Mouse (Mus musculus) MEL (cell line): Measurements from ENCODE around the gene Vwa8. TPM values are rescaled to one million over a fixed set of nuclear protein-coding genes. Genes with fewer than 3 reads are reported as not detected.

Experiments used
- DNase-seq: peaks from one replicate; pipeline ENCODE4 v3.0.0; 2011; ENCODE audit warnings: low read depth, low spot score
- H3K27ac ChIP-seq: 2 replicates; pipeline ENCODE4 v1.5.1; 2012; ENCODE audit warnings: low read depth, mild to moderate bottlenecking, control low read depth, low read length, moderate library complexity; ENCODE audit not compliant: control insufficient read depth
- H3K27me3 ChIP-seq, 2 experiments: fragments of 150-350 bp in 1 of 2; sonication (generic) in 1 of 2; 2 replicates each; pipeline ENCODE4 v1.6.1; 2012; ENCODE audit warnings: low read length in 2 of 2, mild to moderate bottlenecking in 2 of 2, improper control_type of control experiment in 1 of 2, moderate library complexity in 1 of 2; ENCODE audit not compliant: insufficient read depth in 2 of 2, control insufficient read depth in 1 of 2
- H3K36me3 ChIP-seq, 2 experiments: 2 replicates each; pipeline ENCODE4 v1.6.1; 2012 to 2014; ENCODE audit warnings: low read length in 2 of 2, improper control_type of control experiment in 1 of 2, inconsistent platforms in 1 of 2, mild to moderate bottlenecking in 1 of 2; ENCODE audit not compliant: insufficient read depth in 2 of 2, control insufficient read depth in 1 of 2
- H3K4me1 ChIP-seq, 2 experiments: fragments of 150-350 bp in 1 of 2; sonication (generic) in 1 of 2; 2 replicates each; pipeline ENCODE4 v1.6.1; 2012; ENCODE audit warnings: low read length in 2 of 2, improper control_type of control experiment in 1 of 2, mild to moderate bottlenecking in 1 of 2; ENCODE audit not compliant: insufficient read depth in 2 of 2, control insufficient read depth in 1 of 2
- H3K4me3 ChIP-seq, 2 experiments: fragments of 150-350 bp in 1 of 2; sonication (generic) in 1 of 2; 2 replicates each; pipeline ENCODE4 v1.5.1; 2012; ENCODE audit warnings: low read depth in 2 of 2, low read length in 2 of 2, mild to moderate bottlenecking in 2 of 2, moderate library complexity in 2 of 2, control low read depth in 1 of 2, improper control_type of control experiment in 1 of 2; ENCODE audit not compliant: control insufficient read depth in 1 of 2, insufficient read depth in 1 of 2
- H3K79me2 ChIP-seq: 2 replicates; pipeline ENCODE4 v1.6.1; 2012; ENCODE audit warnings: mild to moderate bottlenecking, low read length, moderate library complexity; ENCODE audit not compliant: control insufficient read depth, poor library complexity, insufficient read depth
- H3K9ac ChIP-seq: 2 replicates; pipeline ENCODE4 v1.6.1; 2012; ENCODE audit warnings: low read depth, mild to moderate bottlenecking, control low read depth, low read length, moderate library complexity; ENCODE audit not compliant: control insufficient read depth, poor library complexity, severe bottlenecking
- H3K9me3 ChIP-seq: fragments of 150-350 bp; sonication (generic); replicated peaks from 2 replicates; pipeline ENCODE4 v1.6.1; 2012; ENCODE audit warnings: mild to moderate bottlenecking, low read length, improper control_type of control experiment, moderate library complexity; ENCODE audit not compliant: insufficient read depth
- CHD2 ChIP-seq: IDR thresholded peaks from 2 replicates; pipeline ENCODE4 v1.6.1; 2011; ENCODE audit warnings: low read length, improper control_type of control experiment
- CTCF ChIP-seq, 3 experiments: IDR thresholded peaks in 2 of 3; conservative IDR thresholded peaks in 1 of 3; 2 replicates each; pipeline ENCODE4 v1.5.1; 2011 to 2012; ENCODE audit warnings: low read length in 3 of 3, low read depth in 2 of 3, mild to moderate bottlenecking in 2 of 3, improper control_type of control experiment in 1 of 3, inconsistent platforms in 1 of 3, mixed read lengths in 1 of 3, moderate library complexity in 1 of 3; ENCODE audit not compliant: control insufficient read depth in 1 of 3, insufficient read depth in 1 of 3, poor library complexity in 1 of 3, severe bottlenecking in 1 of 3
- EP300 ChIP-seq, 2 experiments: IDR thresholded peaks; 2 replicates each; pipeline ENCODE4 v1.6.1; 2011; ENCODE audit warnings: improper control_type of control experiment in 2 of 2, low read length in 2 of 2, low read depth in 1 of 2, mild to moderate bottlenecking in 1 of 2
- GABPA ChIP-seq: IDR thresholded peaks from 2 replicates; pipeline ENCODE4 v1.6.1; 2012; ENCODE audit warnings: low read depth, mild to moderate bottlenecking, inconsistent platforms, low read length, improper control_type of control experiment, moderate library complexity
- JUND ChIP-seq: IDR thresholded peaks from 2 replicates; pipeline ENCODE4 v1.6.1; 2011; ENCODE audit warnings: low read depth, mild to moderate bottlenecking, improper control_type of control experiment, low read length
- MAX ChIP-seq: IDR thresholded peaks from 2 replicates; pipeline ENCODE4 v1.6.1; 2011; ENCODE audit warnings: low read length, improper control_type of control experiment
- MXI1 ChIP-seq: IDR thresholded peaks from 2 replicates; pipeline ENCODE4 v1.6.1; 2011; ENCODE audit warnings: mild to moderate bottlenecking, low read depth, low read length, improper control_type of control experiment
- MYC ChIP-seq: IDR thresholded peaks from 2 replicates; pipeline ENCODE4 v1.6.1; 2011; ENCODE audit warnings: low read depth, mild to moderate bottlenecking, low read length, improper control_type of control experiment, moderate library complexity
- NELFE ChIP-seq: IDR thresholded peaks from 2 replicates; pipeline ENCODE4 v1.6.1; 2011; ENCODE audit warnings: low read depth, low read length, improper control_type of control experiment
- POLR2AphosphoS5 ChIP-seq: IDR thresholded peaks from 2 replicates; pipeline ENCODE4 v1.6.1; 2012; ENCODE audit warnings: low read depth, borderline replicate concordance, mild to moderate bottlenecking, inconsistent platforms, low read length, moderate library complexity, mixed read lengths
- RAD21 ChIP-seq: IDR thresholded peaks from 2 replicates; pipeline ENCODE4 v1.6.1; 2011; ENCODE audit warnings: mild to moderate bottlenecking, low read depth, low read length, improper control_type of control experiment
- RCOR1 ChIP-seq: IDR thresholded peaks from 2 replicates; pipeline ENCODE4 v1.6.1; 2012; ENCODE audit warnings: low read depth, mild to moderate bottlenecking, inconsistent platforms, low read length, improper control_type of control experiment
- TAL1 ChIP-seq: IDR thresholded peaks from 2 replicates; pipeline ENCODE4 v1.6.1; 2012; ENCODE audit warnings: mild to moderate bottlenecking, inconsistent platforms, low read length, moderate library complexity, mixed read lengths
- USF1 ChIP-seq: IDR thresholded peaks from 2 replicates; pipeline ENCODE4 v1.6.1; 2014; ENCODE audit warnings: low read depth, mild to moderate bottlenecking, inconsistent platforms, low read length, improper control_type of control experiment, moderate library complexity
- USF2 ChIP-seq, 2 experiments: IDR thresholded peaks; 2 replicates each; pipeline ENCODE4 v1.6.1; 2011 to 2012; ENCODE audit warnings: improper control_type of control experiment in 2 of 2, low read length in 2 of 2, borderline replicate concordance in 1 of 2, inconsistent platforms in 1 of 2, low read depth in 1 of 2, mild to moderate bottlenecking in 1 of 2; ENCODE audit not compliant: insufficient read depth in 1 of 2
- ZNF384 ChIP-seq: IDR thresholded peaks from 2 replicates; pipeline ENCODE4 v1.6.1; 2012; ENCODE audit warnings: low read depth, mild to moderate bottlenecking, inconsistent platforms, low read length, improper control_type of control experiment
- polyA plus RNA-seq, 2 experiments: library from polyadenylated mRNA; stranded (reverse) in 1 of 2; unstranded in 1 of 2; fragments of >175 nt in 1 of 2; fragments of >200 nt in 1 of 2; gene quantifications; 2 replicates each; pipeline versions ENCODE4 v1.2.1 to v1.2.4; 2012; ENCODE audit warnings: low replicate concordance in 2 of 2, low read depth in 1 of 2; ENCODE audit not compliant: insufficient read length in 2 of 2, insufficient read depth in 1 of 2, missing spikeins in 1 of 2
- total RNA-seq: library from RNA; depleted of rRNA; stranded (reverse); fragments of 300-350 nt; gene quantifications from 2 replicates; pipeline ENCODE4 v1.2.3, GENCODE M21; 2012

Vwa8 gene
- total and polyA plus RNA-seq, 3 experiments = 12.4 to 19.6 TPM; not detected in 1

- no peak for DNase-seq
- Histone ChIP-seq H3K9me3 (no peaks in the 10 kb centered on the region), H3K79me2 (no peaks in the 10 kb centered on the region)
- TF ChIP-seq POLR2AphosphoS5 (no peak), RAD21 (no peak), MXI1 (no peak), TAL1 (no peak)
- TF ChIP-seq, all 39 proteins: peak for 0
- Histone ChIP-seq H3K27ac (no peak overlapping the region), H3K9ac (no peak overlapping the region), H3K4me3 (no peak overlapping the region), H3K4me1 (no peaks in the 10 kb centered on the region), H3K27me3 (no peaks in the 10 kb centered on the region), H3K36me3 (no peaks in the 10 kb centered on the region; a peak in 1 of 4 replicates)
Observed at GRCm38 (mm10) chr14:79200133-79200891, 351.5 kb downstream of the Vwa8 start.

- Histone ChIP-seq H3K9ac (no peak overlapping the region), H3K79me2 (no peaks in the 10 kb centered on the region), H3K9me3 (no peaks in the 10 kb centered on the region), H3K4me1 (no peaks in the 10 kb centered on the region), H3K36me3 (no peaks in the 10 kb centered on the region; a peak in 1 of 4 replicates), H3K27me3 (no peaks in the 10 kb centered on the region), H3K4me3 (no peak overlapping the region), H3K27ac (no peak overlapping the region)
- TF ChIP-seq NELFE (no peak), MYC (no peak), CHD2 (no peak)
- DNase-seq = no peak
Observed at GRCm38 (mm10) chr14:79200892-79201285, 352.0 kb downstream of the Vwa8 start.

DNA sequence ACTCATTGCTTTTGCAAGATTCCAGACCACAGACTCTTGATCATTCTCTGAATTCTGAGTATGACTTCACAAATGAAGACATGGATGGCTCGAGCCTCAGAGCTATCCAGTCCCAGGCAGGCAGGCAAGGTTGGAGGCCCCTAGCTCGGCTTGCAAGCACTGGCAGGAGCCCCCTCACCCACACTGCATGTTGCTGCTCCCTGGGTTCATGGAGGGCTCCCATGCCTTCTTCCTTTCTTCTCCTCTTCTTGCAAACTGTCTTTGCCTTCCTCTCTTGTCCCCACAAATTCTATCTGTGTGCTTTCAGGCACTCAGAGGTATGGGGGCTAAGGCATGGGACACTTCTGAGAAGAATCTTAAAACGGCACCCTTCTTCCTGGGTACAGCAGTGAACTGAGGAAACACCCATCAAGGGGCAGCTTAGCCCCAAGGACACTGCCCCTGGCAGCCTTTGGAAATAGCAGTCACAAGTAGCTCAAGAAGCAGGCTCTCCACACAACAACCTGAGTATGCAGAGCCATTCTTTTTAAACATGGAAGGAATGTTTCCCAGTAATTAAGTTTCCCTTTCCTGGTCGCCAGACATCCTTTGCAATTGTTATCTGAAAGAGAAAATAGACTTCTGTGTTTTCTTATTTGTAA lies 354.0 kb downstream of the Vwa8 start:
- H3K4me1 ChIP-seq = no peaks in the 10 kb centered on the region
- DNase-seq = no peak
- H3K36me3 ChIP-seq = no peaks in the 10 kb centered on the region; a peak in 1 of 4 replicates
- H3K9ac ChIP-seq = no peak overlapping the region
- H3K27me3 ChIP-seq = no peaks in the 10 kb centered on the region
- H3K9me3 ChIP-seq = no peaks in the 10 kb centered on the region
- H3K27ac ChIP-seq = no peak overlapping the region
- no peak for TF ChIP-seq CTCF (IDR thresholded peaks at IDR 0.05 in 2 of 3, conservative IDR thresholded peaks at IDR 0.05 in 1 of 3; ENCODE audit: control insufficient read depth in 1 of 3, insufficient read depth in 1 of 3, low read depth in 2 of 3, low read length in 3 of 3, poor library complexity in 1 of 3, severe bottlenecking in 1 of 3)
- no peak for TF ChIP-seq MYC
- TF ChIP-seq ZNF384 = no peak
- no peak for TF ChIP-seq USF2 (IDR thresholded peaks at IDR 0.05; ENCODE audit: borderline replicate concordance in 1 of 2, insufficient read depth in 1 of 2, low read depth in 1 of 2, low read length in 2 of 2)
- TF ChIP-seq RCOR1 = no peak
- no peak for TF ChIP-seq JUND
- TF ChIP-seq MAX = no peak
- no peak for TF ChIP-seq RAD21
- no peak for TF ChIP-seq GABPA
- TF ChIP-seq EP300 (IDR thresholded peaks at IDR 0.05; ENCODE audit: low read depth in 1 of 2, low read length in 2 of 2) = no peak
- TF ChIP-seq USF1 = no peak
- no peaks in the 10 kb centered on the region for H3K79me2 ChIP-seq
- no peak overlapping the region for H3K4me3 ChIP-seq
